Mouse (Mus musculus): ENCODE results near the gene Atp13a2. TPM values are rescaled to one million over a fixed set of nuclear protein-coding genes. Genes with fewer than 3 reads are reported as not detected.

Gene Atp13a2
- polyA plus RNA-seq, 1 experiment from 2014 or later, result 42.7 TPM

GRCm38 (mm10) chr4:140951861-140952641 is 34.6 kb upstream of the Atp13a2 start:
- Histone ChIP-seq H3K4me1 (no peaks in the 10 kb centered on the region), H3K27ac (no peak overlapping the region), H3K36me3 (no peaks in the 10 kb centered on the region), H3K4me3 (replicated peaks) (no peak overlapping the region), H3K9ac (no peak overlapping the region), H3K9me3 (no peaks in the 10 kb centered on the region), H3K4me2 (no peak overlapping the region), H3K27me3 (replicated peaks) (no peaks in the 10 kb centered on the region)
- 79% methylated on average over 18 of the region's 18 CpGs for WGBS
- no peak for ATAC-seq (ENCODE audit: insufficient read depth, low FRiP score, low read depth)

DNA sequence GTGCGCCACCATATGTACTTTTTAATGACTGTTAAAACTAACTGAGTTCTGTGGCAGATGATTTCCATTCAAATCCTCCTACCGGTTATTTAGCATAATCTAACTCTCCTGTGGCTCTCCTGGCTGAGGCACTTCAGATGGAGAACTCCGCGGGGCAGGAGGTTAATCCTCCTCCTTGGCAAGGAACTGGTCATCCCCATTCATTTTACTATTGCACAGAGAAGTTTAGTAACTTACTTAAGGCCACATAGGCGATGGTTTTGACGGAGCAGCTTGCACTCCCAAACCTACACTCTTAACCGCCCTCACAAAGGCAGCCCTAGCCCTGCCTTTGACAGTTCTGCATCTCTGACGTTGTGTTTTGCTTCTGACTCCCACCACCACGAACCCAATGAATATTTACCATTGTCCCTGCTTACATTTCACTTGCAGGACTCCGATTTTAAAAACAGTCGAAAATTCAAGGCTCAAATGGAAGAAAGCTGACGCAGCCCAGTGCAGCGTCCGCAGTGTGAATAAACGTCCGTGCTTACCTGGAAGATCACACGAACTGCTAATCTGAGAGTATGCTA is 29.5 kb upstream of the Atp13a2 start:
- Histone ChIP-seq H3K27me3 (replicated peaks) (no peaks in the 10 kb centered on the region), H3K4me2 (peak overlapping the region; percentile 83), H3K27ac (no peak overlapping the region), H3K4me3 (replicated peaks) (peak overlapping the region; percentile 45), H3K9me3 (no peaks in the 10 kb centered on the region), H3K36me3 (no peaks in the 10 kb centered on the region), H3K9ac (0 out of 2 replicates have a peak overlapping the region, but pooled peaks have one; percentile 16), H3K4me1 (peaks cover 11% of the 10 kb centered on the region)
- WGBS, result 14% methylated on average over 17 of the region's 17 CpGs
- no peak for ATAC-seq (ENCODE audit: insufficient read depth, low FRiP score, low read depth)

- Histone ChIP-seq H3K4me3 (replicated peaks) (peak overlapping the region; percentile 45), H3K27me3 (replicated peaks) (no peaks in the 10 kb centered on the region), H3K4me1 (peaks cover 15% of the 10 kb centered on the region), H3K27ac (no peak overlapping the region), H3K9ac (0 out of 2 replicates have a peak overlapping the region, but pooled peaks have one; percentile 16), H3K4me2 (peak overlapping the region; percentile 83), H3K36me3 (no peaks in the 10 kb centered on the region), H3K9me3 (no peaks in the 10 kb centered on the region)
- ATAC-seq (ENCODE audit: insufficient read depth, low FRiP score, low read depth), result no peak
- 2% methylated on average over 13 of the region's 13 CpGs for WGBS
Observed at GRCm38 (mm10) chr4:140957725-140958124, 28.9 kb upstream of the Atp13a2 start.

DNA sequence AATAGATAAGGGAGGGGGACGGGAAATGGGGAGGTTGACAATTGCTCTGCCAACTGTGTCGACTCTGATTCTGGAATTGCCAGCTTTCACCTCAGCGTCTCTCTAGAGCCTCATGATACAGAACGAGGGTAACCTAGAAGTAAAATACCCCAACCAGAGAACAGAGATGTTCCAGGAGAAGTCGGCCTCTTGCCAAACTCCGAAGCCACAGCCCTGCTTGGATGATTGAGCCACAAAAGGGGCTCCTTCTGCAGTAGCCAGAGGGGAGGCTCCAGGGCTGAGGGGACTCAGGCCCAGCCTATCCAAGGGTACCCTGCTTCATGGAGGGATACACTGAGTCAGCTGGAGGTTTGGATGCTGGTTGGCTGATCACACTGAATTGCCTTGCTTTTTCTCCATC is 28.4 kb upstream of the Atp13a2 start:
- peaks cover 21% of the 10 kb centered on the region for H3K4me1 ChIP-seq
- no peaks in the 10 kb centered on the region for H3K9me3 ChIP-seq
- H3K36me3 ChIP-seq, result no peaks in the 10 kb centered on the region
- WGBS, result 51% methylated on average over 6 of the region's 6 CpGs
- H3K4me2 ChIP-seq, result no peak overlapping the region
- no peaks in the 10 kb centered on the region for H3K27me3 ChIP-seq (replicated peaks)
- no peak overlapping the region for H3K27ac ChIP-seq
- no peak overlapping the region for H3K4me3 ChIP-seq (replicated peaks)
- no peak for ATAC-seq (ENCODE audit: insufficient read depth, low FRiP score, low read depth)
- no peak overlapping the region for H3K9ac ChIP-seq

- 67% methylated on average over 7 of the region's 7 CpGs for WGBS
- ATAC-seq (ENCODE audit: insufficient read depth, low FRiP score, low read depth), result no peak
- Histone ChIP-seq H3K4me1 (peaks cover 27% of the 10 kb centered on the region), H3K4me3 (replicated peaks) (no peak overlapping the region), H3K36me3 (no peaks in the 10 kb centered on the region), H3K27me3 (replicated peaks) (no peaks in the 10 kb centered on the region), H3K9ac (no peak overlapping the region), H3K27ac (no peak overlapping the region), H3K4me2 (no peak overlapping the region), H3K9me3 (no peaks in the 10 kb centered on the region)
Observed at GRCm38 (mm10) chr4:140959128-140959679, 27.5 kb upstream of the Atp13a2 start.

DNA sequence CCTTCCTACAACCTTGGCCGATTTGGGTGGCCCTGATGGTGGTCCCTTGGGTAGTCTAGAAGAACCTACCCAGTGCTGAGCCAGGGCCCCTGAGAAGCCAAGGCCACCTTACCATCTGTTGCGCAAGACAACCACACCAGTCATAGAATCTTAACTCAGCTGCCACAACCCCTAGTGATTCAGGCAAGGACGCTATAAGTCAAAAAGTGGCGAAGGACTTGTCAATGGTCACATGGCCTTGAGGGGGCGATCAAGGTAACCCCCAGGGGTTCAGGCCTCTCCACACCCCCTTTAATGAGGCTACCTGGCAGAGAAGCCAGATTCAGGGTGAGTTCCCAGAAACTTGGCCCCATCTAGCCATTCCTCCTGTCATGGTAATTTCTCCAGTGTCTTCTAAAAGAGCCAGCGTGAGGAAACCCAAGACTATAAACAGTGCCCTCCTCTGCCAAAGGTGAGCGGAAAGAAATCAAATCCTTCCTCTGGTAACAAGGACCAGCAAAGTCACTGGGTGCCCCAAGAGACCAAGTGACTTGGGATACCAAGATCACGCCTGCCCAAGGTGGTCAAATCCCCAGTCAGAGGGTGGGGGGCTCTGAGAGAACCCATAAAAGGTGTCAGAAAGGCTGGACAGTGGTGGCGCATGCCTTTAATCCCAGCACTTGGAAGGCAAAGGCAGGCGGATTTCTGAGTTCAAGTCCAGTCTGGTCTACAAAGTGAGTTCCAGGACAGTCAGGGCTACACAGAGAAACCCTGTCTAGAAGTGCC is 26.8 kb upstream of the Atp13a2 start:
- no peak overlapping the region for H3K4me2 ChIP-seq
- no peak for ATAC-seq (ENCODE audit: insufficient read depth, low FRiP score, low read depth)

GRCm38 (mm10) chr4:140960781-140961466 is 25.7 kb upstream of the Atp13a2 start, which contains the start of gene Sdhb:
TSS of gene Sdhb (plus strand) at chr4:140961203.
- WGBS, result 2% methylated on average over 37 of the region's 37 CpGs
- Histone ChIP-seq H3K4me2 (peak within 1 kb of the TSS; percentile 85), H3K27ac (peak within 1 kb of the TSS; percentile 80), H3K36me3 (no peaks in the 10 kb centered on the region), H3K9me3 (no peaks in the 10 kb centered on the region), H3K9ac (peak within 1 kb of the TSS; percentile 87), H3K4me1 (peaks cover 36% of the 10 kb centered on the region), H3K27me3 (replicated peaks) (no peaks in the 10 kb centered on the region), H3K4me3 (replicated peaks) (peak within 1 kb of the TSS; percentile 89)
- peak; percentile 98 for ATAC-seq (ENCODE audit: insufficient read depth, low FRiP score, low read depth)

More for the DNA sequence above, 26.8 kb upstream of the Atp13a2 start:
- H3K27ac ChIP-seq, result no peak overlapping the region
- no peaks in the 10 kb centered on the region for H3K36me3 ChIP-seq
- H3K4me3 ChIP-seq (replicated peaks), result no peak overlapping the region
- no peak overlapping the region for H3K9ac ChIP-seq
- no peaks in the 10 kb centered on the region for H3K27me3 ChIP-seq (replicated peaks)
- WGBS, result 78% methylated on average over 10 of the region's 10 CpGs
- H3K4me1 ChIP-seq, result peaks cover 34% of the 10 kb centered on the region
- no peaks in the 10 kb centered on the region for H3K9me3 ChIP-seq

DNA sequence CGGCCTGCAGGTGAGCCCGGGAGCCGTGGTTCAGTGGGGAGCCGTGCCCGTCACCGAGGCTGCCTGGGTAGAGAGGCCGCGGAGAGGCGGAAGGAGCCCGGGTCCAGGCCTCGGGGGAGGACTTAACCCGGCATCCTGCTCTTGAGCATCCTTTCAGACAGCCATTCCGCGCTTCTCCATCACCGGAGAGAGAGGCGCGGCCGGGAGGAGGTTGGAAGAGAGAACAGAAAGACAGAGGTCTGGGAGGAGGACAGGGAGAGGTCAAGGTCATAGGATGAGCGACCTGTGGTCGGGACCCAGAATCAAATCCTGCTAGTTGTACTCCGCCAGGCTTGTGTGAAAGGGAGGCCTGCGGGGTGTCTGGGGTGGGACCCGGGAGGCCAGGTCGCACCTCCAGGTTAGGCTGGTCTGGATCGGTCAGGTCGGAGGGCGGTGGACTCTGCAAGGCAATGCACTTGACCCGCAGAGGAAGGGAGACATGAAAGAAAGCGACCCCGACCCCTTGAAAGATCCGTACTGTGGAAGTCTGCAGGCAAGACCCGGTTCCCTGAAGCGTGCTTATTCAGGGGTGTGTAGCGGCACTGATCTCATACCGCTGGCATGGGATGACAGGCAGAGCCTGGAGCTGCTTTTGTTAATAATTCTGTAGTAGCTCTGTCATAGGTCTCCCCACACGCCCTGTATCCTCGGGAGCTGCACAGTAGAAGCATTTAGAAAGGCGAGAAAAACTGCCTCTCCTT is 25.0 kb upstream of the Atp13a2 start:
- peak; percentile 24 for ATAC-seq (ENCODE audit: insufficient read depth, low FRiP score, low read depth)
- H3K36me3 ChIP-seq, result no peaks in the 10 kb centered on the region
- peak overlapping the region; percentile 89 for H3K4me3 ChIP-seq (replicated peaks)
- peaks cover 36% of the 10 kb centered on the region for H3K4me1 ChIP-seq
- peak overlapping the region; percentile 87 for H3K9ac ChIP-seq
- H3K4me2 ChIP-seq, result peak overlapping the region; percentile 85
- WGBS, result under 1% methylated on average over 38 of the region's 38 CpGs
- no peaks in the 10 kb centered on the region for H3K9me3 ChIP-seq
- no peaks in the 10 kb centered on the region for H3K27me3 ChIP-seq (replicated peaks)
- H3K27ac ChIP-seq, result peak overlapping the region; percentile 80

GRCm38 (mm10) chr4:140962207-140962909 is 24.3 kb upstream of the Atp13a2 start:
- WGBS, result 65% methylated on average over 8 of the region's 8 CpGs
- no peak for ATAC-seq (ENCODE audit: insufficient read depth, low FRiP score, low read depth)

DNA sequence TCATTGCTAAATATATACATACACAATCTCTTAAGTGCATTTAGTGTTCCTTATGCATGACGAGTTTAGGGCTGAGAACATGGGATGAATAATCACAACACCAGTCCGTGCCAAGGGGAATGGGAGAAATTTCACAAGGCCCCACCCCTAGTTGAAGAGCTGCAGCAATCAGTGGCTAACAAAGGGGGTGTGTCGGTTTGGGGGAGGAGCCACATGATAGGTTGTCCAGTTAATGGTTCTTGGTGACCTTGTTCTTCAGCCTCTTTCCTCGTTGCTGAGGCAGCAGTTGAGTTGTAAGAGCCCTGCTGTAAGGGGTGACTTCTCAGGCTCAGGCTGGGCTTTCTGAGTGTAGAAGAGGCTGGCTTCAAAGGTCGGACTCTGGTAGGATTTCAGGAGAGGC is 23.7 kb upstream of the Atp13a2 start:
- peaks cover 3% of the 10 kb centered on the region; the same call in 1 of the 2 replicates for H3K36me3 ChIP-seq
- H3K27ac ChIP-seq, result peak overlapping the region; percentile 72
- H3K9me3 ChIP-seq, result no peaks in the 10 kb centered on the region
- peaks cover 33% of the 10 kb centered on the region for H3K4me1 ChIP-seq
- peak overlapping the region; percentile 85 for H3K4me2 ChIP-seq
- no peak overlapping the region for H3K4me3 ChIP-seq (replicated peaks)
- H3K9ac ChIP-seq, result no peak overlapping the region
- no peaks in the 10 kb centered on the region for H3K27me3 ChIP-seq (replicated peaks)
- 30% methylated on average over 5 of the region's 5 CpGs for WGBS
- ATAC-seq (ENCODE audit: insufficient read depth, low FRiP score, low read depth), result no peak

More at GRCm38 (mm10) chr4:140962207-140962909, 24.3 kb upstream of the Atp13a2 start:
- H3K36me3 ChIP-seq, result no peaks in the 10 kb centered on the region
- peak overlapping the region; percentile 89 for H3K4me3 ChIP-seq (replicated peaks)
- peak overlapping the region; percentile 85 for H3K4me2 ChIP-seq
- H3K9ac ChIP-seq, result peak overlapping the region; percentile 87; the same call in 1 of the 2 replicates
- H3K27me3 ChIP-seq (replicated peaks), result no peaks in the 10 kb centered on the region
- peaks cover 36% of the 10 kb centered on the region for H3K4me1 ChIP-seq
- H3K27ac ChIP-seq, result peak overlapping the region; percentile 80
- no peaks in the 10 kb centered on the region for H3K9me3 ChIP-seq

All from stomach, embryonic 15.5 days (tissue).